Mouse (Mus musculus): Measurements from ENCODE around the gene 1810043G02Rik.
"Not testable (repeated sequence)": the region's sequence is repeated elsewhere in the genome, so short reads cannot be mapped to it uniquely, and the experiment has no call there.

The 1810043G02Rik gene

GRCm38 (mm10) chr10:78005791-78006438 lies 27.6 kb downstream of the 1810043G02Rik start:
- DNase-seq (ENCODE audit: low spot score), result no peak

- DNase-seq (ENCODE audit: low spot score), result no peak
Measured at GRCm38 (mm10) chr10:78007203-78007602, 28.9 kb downstream of the 1810043G02Rik start.

GRCm38 (mm10) chr10:78008169-78008568 lies 29.8 kb downstream of the 1810043G02Rik start:
- no peak for DNase-seq (ENCODE audit: low spot score)

GRCm38 (mm10) chr10:78009184-78009944 lies 31.0 kb downstream of the 1810043G02Rik start:
- peak; percentile 89 for DNase-seq (ENCODE audit: low spot score)

DNA sequence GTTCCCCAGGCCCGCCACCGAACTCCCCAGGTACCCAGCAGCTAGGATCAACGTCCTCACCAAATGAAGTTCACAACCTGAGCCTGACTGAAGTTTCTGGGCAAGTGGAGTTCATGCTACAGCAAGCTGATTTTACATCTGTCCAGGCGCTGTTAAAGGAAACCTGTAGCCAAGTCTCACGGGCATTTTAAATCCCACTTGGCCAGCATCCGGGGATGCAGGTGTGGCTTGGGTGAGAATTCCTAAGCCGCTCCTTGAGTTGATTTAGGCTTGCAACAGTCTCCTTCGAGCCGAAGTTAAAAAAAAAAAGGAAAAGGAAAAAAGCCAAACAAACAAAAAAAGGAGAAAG lies 31.6 kb downstream of the 1810043G02Rik start, which contains the start of gene Pfkl:
Gene Pfkl (minus strand): TSS at position 139 of the 349 bp plus-strand sequence.
- DNase-seq (ENCODE audit: low spot score), result no peak

GRCm38 (mm10) chr10:78010335-78010734 lies 32.0 kb downstream of the 1810043G02Rik start:
- DNase-seq (ENCODE audit: low spot score), result no peak

GRCm38 (mm10) chr10:78011116-78011515 lies 32.8 kb downstream of the 1810043G02Rik start:
- DNase-seq (ENCODE audit: low spot score), result not testable (repeated sequence)

- no peak for DNase-seq (ENCODE audit: low spot score)
Measured at GRCm38 (mm10) chr10:78012661-78013495, 34.6 kb downstream of the 1810043G02Rik start.

GRCm38 (mm10) chr10:78015489-78015888 lies 37.2 kb downstream of the 1810043G02Rik start:
- no peak for DNase-seq (ENCODE audit: low spot score)

- DNase-seq (ENCODE audit: low spot score), result no peak
Measured at GRCm38 (mm10) chr10:78016366-78016765, 38.0 kb downstream of the 1810043G02Rik start.

GRCm38 (mm10) chr10:78018797-78019203 lies 40.5 kb downstream of the 1810043G02Rik start:
- DNase-seq (ENCODE audit: low spot score), result no peak

DNA sequence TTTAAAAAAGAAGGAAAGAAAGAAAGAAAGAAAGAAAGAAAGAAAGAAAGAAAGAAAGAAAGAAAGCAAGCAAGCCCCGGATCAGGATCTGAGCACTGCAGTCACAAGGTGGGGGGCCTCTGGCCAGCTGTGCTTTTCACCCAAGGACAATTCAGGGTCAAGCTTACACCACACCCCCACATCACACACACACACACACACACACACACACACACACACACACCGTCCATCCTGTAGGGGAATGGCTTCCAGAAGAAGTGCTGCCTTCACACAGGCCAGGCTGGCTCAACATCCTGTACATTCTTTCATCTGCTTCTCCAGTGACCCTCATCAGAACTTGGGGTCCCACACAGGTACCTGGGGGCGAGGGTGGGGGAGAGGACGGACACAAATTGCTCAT lies 41.0 kb downstream of the 1810043G02Rik start:
- DNase-seq (ENCODE audit: low spot score), result no peak

DNA sequence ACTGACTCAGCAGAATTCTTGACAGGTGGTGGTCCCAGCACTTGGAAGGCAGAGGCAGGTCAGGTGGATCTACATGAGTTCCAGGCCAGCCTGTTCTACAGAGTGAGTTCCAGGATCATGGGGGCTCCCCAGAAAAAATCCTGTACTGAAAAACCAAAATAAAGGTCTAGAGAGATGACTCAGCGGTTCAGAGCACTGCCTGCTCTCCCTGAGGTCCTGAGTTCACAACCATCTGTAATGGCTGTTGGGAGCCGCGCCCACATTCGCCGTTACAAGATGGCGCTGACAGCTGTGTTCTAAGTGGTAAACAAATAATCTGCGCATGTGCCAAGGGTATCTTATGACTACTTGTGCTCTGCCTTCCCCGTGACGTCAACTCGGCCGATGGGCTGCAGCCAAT lies 41.7 kb downstream of the 1810043G02Rik start:
- DNase-seq (ENCODE audit: low spot score), result not testable (repeated sequence)

DNA sequence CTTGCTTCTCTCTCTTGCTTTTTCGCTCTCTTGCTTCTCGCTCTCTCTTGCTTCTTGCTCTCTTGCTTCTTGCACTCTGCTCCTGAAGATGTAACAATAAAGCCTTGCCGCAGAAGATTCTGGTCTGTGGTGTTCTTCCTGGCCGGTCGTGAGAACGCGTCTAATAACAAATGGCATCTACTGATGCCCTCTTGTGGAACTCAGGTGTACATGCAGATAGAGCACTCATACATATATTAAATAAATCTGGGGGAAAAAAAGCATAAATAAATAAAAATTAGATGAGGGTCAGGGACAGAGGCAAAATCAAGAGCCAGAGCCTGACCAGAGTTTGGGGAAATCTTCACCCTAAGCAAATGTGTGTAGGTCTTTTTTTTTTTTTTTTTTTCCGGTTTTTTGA lies 47.1 kb downstream of the 1810043G02Rik start:
- not testable (repeated sequence) for DNase-seq (ENCODE audit: low spot score)

DNA sequence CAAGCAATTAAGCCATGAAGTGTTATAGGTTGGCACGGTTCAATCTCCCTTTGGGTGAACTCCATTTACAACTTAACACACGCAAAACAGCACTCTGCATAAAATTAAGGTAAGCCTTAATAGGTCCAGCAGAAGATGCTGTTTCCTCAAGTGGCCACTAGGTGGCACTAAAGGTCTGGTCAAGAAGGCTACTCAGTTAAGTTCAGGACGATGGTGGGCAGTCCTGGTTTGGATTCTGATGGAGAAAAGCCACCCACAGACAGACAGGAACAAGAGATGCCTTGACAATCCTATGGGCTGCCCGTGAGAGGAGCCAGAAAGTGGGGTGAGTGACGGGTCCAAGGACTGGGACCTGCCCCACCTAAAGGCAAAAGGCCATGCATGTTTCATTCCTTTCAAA lies 49.8 kb downstream of the 1810043G02Rik start:
- DNase-seq (ENCODE audit: low spot score), result peak; percentile 43

- no peak for DNase-seq (ENCODE audit: low spot score)
Measured at GRCm38 (mm10) chr10:78029080-78029479, 50.8 kb downstream of the 1810043G02Rik start.

DNA sequence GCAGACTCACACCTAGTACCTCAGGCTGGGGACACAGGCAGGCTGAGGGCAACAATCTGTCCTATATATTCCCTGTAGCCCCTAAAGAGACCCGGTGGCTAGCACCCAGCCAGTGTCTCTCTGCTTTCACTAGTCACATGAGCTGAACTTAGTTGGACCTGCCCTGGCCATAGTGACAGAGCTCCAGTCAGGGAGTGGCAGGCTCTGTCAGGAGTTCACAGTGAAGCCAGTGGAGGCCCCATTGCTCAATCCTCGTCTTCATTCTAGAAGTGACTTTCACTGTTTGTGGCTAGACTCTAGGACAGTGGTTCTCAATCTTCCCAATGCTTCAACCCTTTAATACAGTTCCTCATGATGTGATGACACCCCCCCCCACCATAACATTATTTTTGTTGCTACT lies 53.7 kb downstream of the 1810043G02Rik start:
- DNase-seq (ENCODE audit: low spot score), result no peak

Data from left cerebral cortex, adult 11 months (tissue).